Mouse (Mus musculus) small intestine, adult 2 months (tissue): Measurements from ENCODE around the gene Gm17606.

Experiments
- CTCF ChIP-seq: fragments of 200-500 bp; IDR thresholded peaks from 2 replicates; pipeline ENCODE4 v1.5.1; 2012; ENCODE audit warnings: low read depth, mild to moderate bottlenecking, control low read depth, inconsistent platforms, low read length, moderate library complexity, mixed read lengths; ENCODE audit not compliant: insufficient replicate concordance, insufficient read length; ENCODE audit errors: extremely low read depth
- POLR2A ChIP-seq: fragments of 200-500 bp; IDR thresholded peaks from 2 replicates; pipeline ENCODE4 v1.6.1; 2012; ENCODE audit warnings: low read depth, mild to moderate bottlenecking, control low read depth, inconsistent platforms, low read length, moderate library complexity

DNA sequence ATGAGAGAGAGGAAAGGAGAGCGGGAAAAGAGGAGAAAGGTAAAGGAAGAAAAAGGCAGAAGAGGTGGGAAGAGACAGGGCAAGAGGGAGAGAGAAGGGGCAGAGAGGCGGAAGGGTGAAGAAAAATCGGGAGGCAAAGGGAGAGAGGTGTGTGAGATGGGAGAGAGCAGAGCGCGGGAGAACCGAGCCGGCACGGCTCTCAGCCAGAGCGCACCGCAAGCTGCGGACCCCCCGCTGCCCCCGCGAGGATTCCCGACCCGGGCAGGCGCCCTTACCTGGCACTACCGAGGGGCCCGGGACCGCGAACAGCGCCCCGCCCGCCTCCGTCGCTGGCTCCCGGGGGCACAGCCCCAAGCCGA lies at the start of gene Gm17606:
- no peak for TF ChIP-seq POLR2A
- no peak for TF ChIP-seq CTCF
